Mouse (Mus musculus): Measurements from ENCODE around the gene Fnip1.

DNA sequence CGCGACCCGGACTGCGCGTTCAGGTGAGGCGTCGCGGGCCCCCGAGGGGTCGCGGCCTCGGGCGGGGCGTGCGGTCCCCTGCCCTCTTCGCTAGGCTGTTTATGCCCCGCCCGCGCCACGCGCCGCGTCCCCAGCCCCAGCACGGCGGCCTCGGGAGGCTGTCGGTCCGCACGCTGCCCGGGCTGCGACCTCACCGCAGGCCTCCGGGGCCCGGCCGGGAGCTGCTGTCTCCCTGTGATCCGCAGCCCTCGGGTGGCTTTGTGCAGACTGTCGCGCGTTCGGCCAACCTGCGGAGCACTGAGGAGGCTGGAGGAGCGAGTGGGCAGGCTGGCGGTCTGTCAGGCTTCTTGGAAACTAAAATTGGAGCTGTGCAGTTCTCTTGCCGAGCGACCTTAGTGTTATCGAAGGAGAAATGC, 375 bp downstream of the Fnip1 start:
- TF ChIP-seq CTCF (IDR thresholded peaks at IDR 0.05; ENCODE audit: borderline replicate concordance, control insufficient read depth, extremely low read depth, insufficient read depth, low read length, poor library complexity) = peak; percentile 14; the same call in 1 of the 2 replicates
- no peak for TF ChIP-seq POLR2A (IDR thresholded peaks at IDR 0.05; ENCODE audit: control insufficient read depth, extremely low read depth, insufficient read depth, low read length, poor library complexity)

Measured in thymus, adult 2 months (tissue).